Mouse (Mus musculus): ENCODE results near the gene Sprr4.
A peak's percentile ranks its signal among the peaks of the same experiment; 100 is the strongest.
"Not testable (repeated sequence)": the region's sequence is repeated elsewhere in the genome, so short reads cannot be mapped to it uniquely, and the experiment has no call there.

Sprr4 gene

DNA sequence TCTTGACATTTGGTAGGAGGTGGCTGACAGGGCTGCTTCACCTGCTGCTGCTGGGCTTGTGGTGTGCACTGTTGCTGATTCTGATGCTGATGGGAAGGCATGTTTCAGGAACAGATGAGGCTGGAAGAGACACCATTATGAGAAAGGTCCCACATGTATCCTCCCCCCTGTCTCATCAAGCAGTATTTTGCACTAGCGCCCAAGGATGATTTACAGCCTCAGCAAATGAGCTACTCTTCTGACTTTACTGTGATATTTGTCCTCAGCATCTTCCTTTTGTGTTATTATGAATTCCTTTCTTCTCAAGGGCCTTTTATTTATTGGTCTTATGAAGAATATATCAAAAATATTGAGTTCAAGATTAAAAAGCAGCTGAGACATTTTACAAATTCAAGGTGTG lies at the start of gene Sprr4:
Gene Sprr4 (minus strand): TSS at position 101 of the 400 bp plus-strand sequence.
- DNase-seq (ENCODE audit: low spot score in 2 of 2), result no peak

DNA sequence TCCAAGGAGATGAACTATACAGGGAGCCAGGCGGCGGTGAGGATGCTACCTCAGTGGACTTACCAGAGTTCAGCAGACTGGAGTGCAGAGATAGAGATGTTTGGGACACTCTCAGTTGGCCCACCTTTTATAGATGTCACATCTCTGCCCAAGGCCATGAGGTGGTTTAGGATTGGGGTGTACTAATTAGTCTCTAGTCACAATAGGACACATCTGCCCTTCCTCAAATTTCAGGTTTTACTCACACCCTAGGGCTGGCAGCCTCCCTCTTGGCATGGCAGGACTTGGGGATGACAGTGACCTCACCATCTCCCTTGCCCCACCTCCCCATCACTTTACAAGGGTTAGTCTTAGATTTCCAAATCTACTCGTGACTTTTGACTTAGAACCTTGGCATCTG lies 34.1 kb upstream of the Sprr4 start, which contains the start of gene 2310046K23Rik:
Gene 2310046K23Rik (minus strand): TSS at position 101 of the 400 bp plus-strand sequence.
- DNase-seq (ENCODE audit: low spot score in 2 of 2), result no peak

DNA sequence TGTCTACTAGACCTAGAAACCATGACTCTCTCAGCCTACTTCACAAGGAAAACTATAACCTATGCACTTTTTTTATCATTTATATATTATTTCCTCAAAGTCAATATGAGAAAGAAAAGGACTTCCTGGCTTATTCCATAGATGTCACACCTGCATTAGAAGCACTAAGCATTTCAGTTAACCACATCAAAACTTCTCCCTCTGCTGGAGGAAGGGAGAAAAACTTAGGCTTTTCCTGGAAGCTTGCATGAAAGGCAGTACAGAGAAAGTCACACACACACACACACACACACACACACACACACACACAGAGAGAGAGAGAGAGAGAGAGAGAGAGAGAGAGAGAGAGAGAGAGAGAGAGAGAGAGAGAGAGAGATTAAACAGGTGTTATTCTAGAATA lies 12.0 kb upstream of the Sprr4 start:
- DNase-seq (ENCODE audit: low spot score in 2 of 2), result no peak

DNA sequence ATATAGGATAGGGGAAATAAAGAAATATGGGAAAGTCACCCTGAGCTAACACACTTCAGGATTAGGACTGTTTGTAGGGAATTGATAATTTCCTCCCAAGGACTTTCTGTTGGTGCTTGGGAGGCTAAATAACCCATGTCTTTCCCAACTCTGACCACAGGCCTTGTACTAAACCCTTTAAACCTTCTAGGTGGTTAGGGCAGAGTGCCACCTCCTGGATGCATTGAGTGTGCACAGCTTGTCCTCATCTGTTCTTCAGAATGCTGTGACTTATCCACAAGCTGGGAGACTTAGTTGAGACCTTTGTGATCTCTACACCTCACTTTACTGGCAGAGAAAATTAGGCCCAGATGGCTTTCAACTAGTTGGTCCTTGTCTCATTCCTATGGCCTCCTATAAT lies 10.5 kb upstream of the Sprr4 start:
- peak; percentile 46 to 49 for DNase-seq (ENCODE audit: low spot score in 2 of 2)

DNA sequence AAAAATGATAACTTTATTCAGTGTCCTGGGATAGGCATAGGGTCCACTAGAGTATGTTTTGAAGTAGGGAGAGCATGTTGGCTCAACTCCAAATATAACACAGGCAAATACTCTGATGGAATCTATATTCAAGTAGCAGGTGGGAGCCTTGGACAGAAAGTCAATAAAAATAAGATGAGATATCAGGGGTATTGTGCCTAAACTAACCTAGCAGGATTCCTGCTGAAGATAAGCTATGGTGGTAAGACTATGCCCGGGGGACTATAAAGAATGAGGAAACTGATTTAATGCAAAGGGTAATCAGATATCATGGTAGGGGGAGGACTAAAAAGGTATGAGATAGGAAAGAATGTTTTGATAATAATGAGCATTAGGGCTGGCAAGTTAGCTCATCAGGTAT lies 7.9 kb upstream of the Sprr4 start:
- DNase-seq (ENCODE audit: low spot score in 2 of 2), result no peak

DNA sequence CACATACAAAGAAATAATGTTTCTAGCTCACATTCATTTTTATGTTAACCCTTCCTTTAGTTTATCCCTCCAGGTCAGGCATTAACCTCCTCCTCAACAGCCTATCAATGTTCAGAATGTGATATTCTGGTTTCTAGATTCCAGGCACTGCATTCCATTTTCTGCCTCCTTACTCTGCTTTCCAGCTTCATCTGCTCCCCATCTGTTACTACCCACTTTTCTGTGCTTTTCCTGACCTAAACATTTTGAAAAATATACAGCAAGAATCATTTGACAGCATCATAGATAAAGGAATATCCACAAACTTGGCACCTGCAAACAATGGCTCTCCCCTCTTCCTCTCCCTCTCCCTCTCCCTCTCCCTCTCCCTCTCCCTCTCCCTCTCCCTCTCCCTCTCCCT lies 3.2 kb upstream of the Sprr4 start:
- no peak for DNase-seq (ENCODE audit: low spot score in 2 of 2)

DNA sequence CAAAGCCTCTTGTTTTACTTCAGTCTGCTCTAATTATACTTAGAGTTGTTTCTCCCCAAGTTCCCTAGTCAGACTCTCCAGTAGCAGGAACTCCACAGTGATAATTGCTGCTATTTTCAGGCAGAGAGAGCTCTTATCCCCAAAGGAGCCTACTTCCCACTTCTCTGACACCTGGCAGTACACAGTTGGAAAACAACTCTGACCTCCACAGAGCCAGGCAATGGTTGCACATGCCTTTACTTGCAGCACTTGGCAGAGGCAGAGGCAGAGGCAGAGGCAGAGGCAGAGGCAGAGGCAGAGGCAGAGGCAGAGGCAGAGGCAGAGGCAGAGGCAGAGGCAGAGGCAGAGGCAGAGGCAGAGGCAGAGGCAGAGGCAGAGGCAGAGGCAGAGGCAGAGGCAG lies 10.0 kb downstream of the Sprr4 start:
- peak in 1 of 2 experiments; percentile 19 for DNase-seq (ENCODE audit: low spot score in 2 of 2)

DNA sequence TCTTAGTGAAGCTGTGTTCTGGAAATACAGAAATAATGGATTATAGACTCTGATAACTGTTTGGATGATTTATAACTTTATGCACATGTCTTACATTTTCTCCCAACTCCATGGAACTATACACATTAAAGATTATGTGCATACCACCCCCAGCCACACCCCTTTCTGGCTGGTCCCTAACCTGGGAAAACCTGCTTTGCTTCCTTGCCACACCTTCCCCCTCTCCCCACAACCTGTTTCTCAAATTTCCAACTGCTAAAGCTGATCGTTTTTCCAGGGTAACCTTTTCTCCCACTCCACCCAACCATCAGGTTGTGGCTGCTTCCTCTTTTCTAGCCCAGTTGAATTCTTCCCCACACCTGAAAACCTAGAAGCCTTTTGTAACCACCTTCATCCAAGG lies 14.0 kb downstream of the Sprr4 start:
- DNase-seq (ENCODE audit: low spot score in 2 of 2), result peak in 1 of 2 experiments; percentile 11

DNA sequence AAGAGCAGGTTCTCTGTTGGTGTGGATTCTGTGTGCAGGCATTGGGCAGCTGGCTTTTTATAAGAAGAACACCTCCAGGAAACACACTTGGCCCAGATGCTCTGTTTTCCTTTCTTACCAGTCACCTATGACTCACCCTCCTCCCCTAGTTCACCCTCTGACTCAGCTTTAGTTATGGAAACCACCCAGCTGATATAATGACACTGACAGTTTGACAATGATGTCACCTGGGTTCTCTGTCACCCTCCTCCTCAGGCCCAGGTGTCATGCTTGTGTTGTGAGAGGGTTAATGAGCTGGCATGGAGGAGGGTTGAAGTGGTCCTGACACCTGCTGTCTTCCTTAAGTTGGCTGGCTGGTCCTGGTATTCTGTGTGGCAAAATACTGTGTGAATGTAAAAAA lies 14.4 kb downstream of the Sprr4 start, which contains the start of gene Sprr1a:
Gene Sprr1a (minus strand): TSS at position 33 of the 400 bp plus-strand sequence.
- DNase-seq (ENCODE audit: low spot score in 2 of 2), result peak; percentile 23 to 30

DNA sequence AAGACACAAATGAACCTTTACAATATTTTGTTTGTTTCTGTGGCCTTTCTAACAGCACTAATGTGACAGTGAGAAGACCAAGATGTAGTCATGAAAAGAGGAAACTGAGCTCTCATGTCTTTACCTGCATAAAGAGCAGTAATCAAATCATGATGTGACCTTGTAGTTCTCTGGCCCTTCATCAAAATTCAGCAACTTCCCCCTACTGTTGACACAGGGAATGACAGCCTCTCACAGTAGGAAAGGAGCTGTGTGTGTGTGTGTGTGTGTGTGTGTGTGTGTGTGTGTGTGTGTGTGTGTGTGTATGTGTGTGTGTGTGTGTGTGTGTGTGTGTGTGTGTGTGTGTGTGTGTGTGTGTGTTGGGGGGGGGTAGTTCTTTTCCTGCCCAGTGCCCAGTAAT lies 19.0 kb downstream of the Sprr4 start:
- not testable (repeated sequence) for DNase-seq (ENCODE audit: low spot score in 2 of 2)

DNA sequence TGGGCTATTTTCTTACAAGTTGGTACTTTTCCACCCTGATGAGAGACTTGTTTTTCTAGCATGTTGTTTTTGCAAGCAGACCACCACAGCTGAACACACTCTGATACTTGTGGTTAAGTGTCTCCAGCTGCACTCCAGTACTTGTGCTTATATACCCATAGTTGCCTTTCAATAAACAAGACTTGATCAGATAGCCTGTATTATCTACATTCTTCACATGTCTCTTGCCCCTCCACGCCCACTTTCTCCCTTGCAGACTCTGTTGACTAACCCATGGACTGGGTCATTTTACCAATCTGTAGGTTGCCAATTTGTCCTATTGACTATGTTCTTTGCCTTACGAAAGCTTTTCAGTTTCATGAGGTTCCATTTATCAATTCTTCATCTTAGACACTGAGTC lies 30.2 kb downstream of the Sprr4 start:
- no peak for DNase-seq (ENCODE audit: low spot score in 2 of 2)

DNA sequence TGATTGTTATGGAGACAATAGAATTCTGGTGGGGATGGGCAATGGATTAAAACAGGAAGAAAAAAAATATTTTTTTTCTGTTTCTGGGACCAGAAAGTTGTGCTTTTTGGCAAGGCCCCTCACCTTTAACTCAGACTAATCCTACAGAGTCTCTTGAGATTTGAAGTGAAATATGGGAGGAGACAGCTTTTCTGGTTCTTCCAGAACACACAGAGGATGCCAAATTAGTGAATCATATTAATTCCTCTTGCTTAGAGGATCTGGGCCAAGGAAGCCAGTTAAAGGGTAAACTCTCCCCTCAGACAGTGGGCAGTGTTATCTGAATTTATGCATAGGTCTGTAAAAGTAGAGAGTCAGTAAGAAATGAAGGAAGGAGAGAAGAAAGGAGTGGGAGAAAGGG lies 32.9 kb downstream of the Sprr4 start:
- no peak for DNase-seq (ENCODE audit: low spot score in 2 of 2)

DNA sequence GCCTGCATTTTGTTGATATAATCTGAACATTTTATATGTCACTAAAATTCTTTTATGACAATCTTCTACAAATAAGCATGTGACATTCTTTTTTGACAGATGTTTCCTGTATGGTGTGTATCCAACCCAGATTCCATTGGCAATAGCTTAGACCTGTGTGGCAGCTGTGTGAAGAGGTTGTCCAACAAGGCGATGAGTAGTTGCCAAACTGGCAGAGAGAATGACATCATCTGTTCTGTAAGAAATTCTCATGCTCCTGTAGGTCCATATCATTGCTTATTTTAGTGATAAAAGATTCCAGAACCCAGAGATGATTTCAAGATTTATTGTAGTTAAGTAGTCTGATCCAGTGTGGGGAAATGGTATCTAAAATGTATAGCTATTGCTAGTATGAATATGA lies 33.7 kb downstream of the Sprr4 start:
- no peak for DNase-seq (ENCODE audit: low spot score in 2 of 2)

DNA sequence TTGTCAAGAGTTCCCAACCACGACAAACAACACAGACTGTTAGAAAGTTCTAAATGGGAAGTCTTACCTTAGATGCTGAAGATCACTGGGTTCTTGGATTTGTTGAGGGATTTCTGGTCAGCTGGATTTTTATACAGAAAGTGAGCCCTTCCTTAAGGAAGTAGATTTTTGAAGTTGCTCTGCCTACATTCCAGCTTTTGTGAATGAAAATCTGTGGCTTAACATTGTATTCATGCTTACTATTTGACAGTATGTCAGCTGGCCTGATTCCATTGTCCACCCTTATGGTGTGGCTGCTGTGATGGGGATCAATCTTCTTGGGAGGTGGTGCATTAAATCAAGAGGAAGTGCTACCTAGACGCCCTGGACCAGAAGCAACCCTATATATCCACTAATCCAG lies 41.7 kb downstream of the Sprr4 start, which contains the start of gene Sprr3:
Gene Sprr3 (minus strand): TSS at position 101 of the 400 bp plus-strand sequence.
- DNase-seq (ENCODE audit: low spot score in 2 of 2), result no peak

DNA sequence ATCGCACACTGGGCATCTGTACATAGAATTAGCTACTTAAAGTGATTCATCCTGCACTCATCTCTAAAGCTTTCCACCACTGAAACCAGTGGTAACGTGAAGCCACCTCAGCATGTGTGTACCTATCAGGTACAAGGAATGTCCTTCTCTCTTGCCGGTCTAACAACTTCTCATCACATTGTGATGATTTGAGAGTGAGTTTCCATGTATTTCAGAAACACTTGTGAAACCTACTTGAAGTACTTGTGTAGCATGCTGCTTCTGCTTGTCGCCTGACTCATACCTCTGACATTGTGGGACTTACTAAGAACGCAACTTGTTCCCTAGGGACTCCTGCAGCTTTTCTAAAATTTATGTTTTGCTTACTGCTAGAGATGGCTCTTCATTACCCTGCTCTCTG lies 45.1 kb downstream of the Sprr4 start:
- no peak for DNase-seq (ENCODE audit: low spot score in 2 of 2)

All from urinary bladder, postnatal 36 days (tissue).